ENCODE assay signal across 8 mouse cellular contexts in genomic region chr2:32846101-32846804, GRCm38 (mm10). TPM values are rescaled to one million over a fixed set of nuclear protein-coding genes. Genes with fewer than 3 reads are reported as not detected.
DNase-seq lines count a peak whose midpoint lies in the region; ATAC-seq and TF ChIP-seq lines count a peak whose summit lies in the region.

No protein-coding gene starts in this region.

- DNase-seq in MN1 (ENCODE audit: low spot score) = peak; percentile 86
- peak; percentile 75 for DNase-seq in cerebellum, adult 11 months
- peak; percentile 86 for DNase-seq in forebrain, embryonic 14.5 days (ENCODE audit: low spot score)
- peak; percentile 74 to 78 for DNase-seq in heart, postnatal 14 days
- DNase-seq in kidney, postnatal 4 days = peak; percentile 75 to 80
- DNase-seq in lung, adult 2 months = peak; percentile 69
- peak; percentile 52 for DNase-seq in thymus, postnatal 4 days

- no peak for TF ChIP-seq CTCF in lung, adult 2 months (IDR thresholded peaks at IDR 0.05; ENCODE audit: insufficient read depth, low read length)

- under 1% methylated on average over 32 of the region's 33 CpGs for WGBS in forebrain, embryonic 14.5 days
- WGBS in lung, adult 2 months = 1% methylated on average over 33 of the region's 33 CpGs
- WGBS in neural tube, embryonic 15.5 days = under 1% methylated on average over 32 of the region's 33 CpGs

- H3K4me3 ChIP-seq in forebrain, embryonic 14.5 days (ENCODE audit: low read depth, low read length) = peak overlapping the region; percentile 63
- H3K4me3 ChIP-seq in lung, adult 2 months (replicated peaks; ENCODE audit: extremely low read depth, low read depth, low read length) = peak overlapping the region; percentile 99
- H3K4me3 ChIP-seq in neural tube, embryonic 15.5 days (replicated peaks) = peak overlapping the region; percentile 84

- H3K9me3 ChIP-seq in forebrain, embryonic 14.5 days (replicated peaks; ENCODE audit: control insufficient read depth, low read length) = no peaks in the 10 kb centered on the region
- no peaks in the 10 kb centered on the region for H3K9me3 ChIP-seq in neural tube, embryonic 15.5 days (replicated peaks)

- H3K4me1 ChIP-seq in forebrain, embryonic 14.5 days (ENCODE audit: control insufficient read depth, insufficient read depth, low read length) = no peaks in the 10 kb centered on the region; the same call in 1 of the 2 replicates
- H3K4me1 ChIP-seq in lung, adult 2 months (ENCODE audit: control insufficient read depth, insufficient read depth, low read length) = no peaks in the 10 kb centered on the region
- H3K4me1 ChIP-seq in neural tube, embryonic 15.5 days = peaks cover 31% of the 10 kb centered on the region

- no peaks in the 10 kb centered on the region for H3K27me3 ChIP-seq in forebrain, embryonic 14.5 days (replicated peaks; ENCODE audit: control insufficient read depth, insufficient read depth, low read length)
- peaks cover under 1% of the 10 kb centered on the region; the same call in 1 of the 2 replicates for H3K27me3 ChIP-seq in neural tube, embryonic 15.5 days (replicated peaks)

- peak; percentile 62 for ATAC-seq in forebrain, embryonic 14.5 days
- ATAC-seq in neural tube, embryonic 15.5 days (ENCODE audit: low FRiP score) = peak; percentile 74

- intact Hi-C loops in heart, postnatal 14 days (cut with DNase I) = no loop called here

- TF ChIP-seq POLR2A in lung, adult 2 months (IDR thresholded peaks at IDR 0.05; ENCODE audit: borderline replicate concordance, extremely low read depth, low read depth, low read length) = peak; percentile 30; the same call in 1 of the 2 replicates

- H3K36me3 ChIP-seq in forebrain, embryonic 14.5 days (ENCODE audit: control insufficient read depth, insufficient read depth, low read length) = no peaks in the 10 kb centered on the region
- H3K36me3 ChIP-seq in neural tube, embryonic 15.5 days = peaks cover 9% of the 10 kb centered on the region; the same call in 1 of the 2 replicates

- peak overlapping the region; percentile 86 for H3K27ac ChIP-seq in forebrain, embryonic 14.5 days (ENCODE audit: low read depth, low read length)
- H3K27ac ChIP-seq in neural tube, embryonic 15.5 days (replicated peaks) = peak overlapping the region; percentile 96

- H3K9ac ChIP-seq in forebrain, embryonic 14.5 days (ENCODE audit: low read length) = peak overlapping the region; percentile 77
- peak overlapping the region; percentile 94 for H3K9ac ChIP-seq in neural tube, embryonic 15.5 days (replicated peaks)

- peak overlapping the region; percentile 62 for H3K4me2 ChIP-seq in forebrain, embryonic 14.5 days (ENCODE audit: low read length)
- peak overlapping the region; percentile 65 for H3K4me2 ChIP-seq in neural tube, embryonic 15.5 days

RNA-seq across cellular contexts. Expression of gene Stxbp1, which starts 0.8 kb away (rescaled TPM):
- polyA plus RNA-seq in forebrain, embryonic 14.5 days (2014; fragmentation: Nextera tagmentation; extraction: Ambion mirVana) = 127 and 174 TPM in 2 replicates
- total RNA-seq in heart, postnatal 14 days (2021) = 10 to 100 TPM; 19.5 to 22.7 TPM
- polyA plus RNA-seq in lung, adult 2 months (2012; rRNA removed) = 26.3 and 37.9 TPM in 2 replicates
- polyA plus RNA-seq in neural tube, embryonic 15.5 days (2015; fragmentation: Nextera tagmentation; extraction: Ambion mirVana) = 276 and 315 TPM in 2 replicates

RNA-seq across cellular contexts. Expression of gene Fam129b, which starts 29.7 kb away (rescaled TPM):
- 13.8 and 17.7 TPM in 2 replicates for polyA plus RNA-seq in forebrain, embryonic 14.5 days (2014; fragmentation: Nextera tagmentation; extraction: Ambion mirVana)
- 10 to 100 TPM; 31.2 to 33.4 TPM for total RNA-seq in heart, postnatal 14 days (2021)
- 205 and 224 TPM in 2 replicates for polyA plus RNA-seq in lung, adult 2 months (2012; rRNA removed)
- 30.7 and 34.7 TPM in 2 replicates for polyA plus RNA-seq in neural tube, embryonic 15.5 days (2015; fragmentation: Nextera tagmentation; extraction: Ambion mirVana)

Comparison
In these comparisons a context has a peak if more than half of its experiments do, and no peak if none do; other contexts are left out.
1. Peak in every context shown above with its lines: DNase-seq, ATAC-seq, H3K4me3 ChIP-seq and H3K27ac ChIP-seq.